Mouse (Mus musculus) spleen, adult 2 months (tissue): Measurements from ENCODE around the gene Rrnad1. TPM values are rescaled to one million over a fixed set of nuclear protein-coding genes. Genes with fewer than 3 reads are reported as not detected.
A peak's percentile ranks its signal among the peaks of the same experiment; 100 is the strongest.

Experiments used
- DNase-seq, 2 experiments: peaks; one replicate each; pipeline versions ENCODE4 v3.0.0 to v3.0.0-alpha.2; 2012 to 2021; ENCODE audit warnings: low spot score in 2 of 2, low read depth in 1 of 2
- H3K27ac ChIP-seq: fragments of 200-500 bp; 2 replicates; pipeline ENCODE4 v1.5.1; 2012; ENCODE audit warnings: low read length, inconsistent platforms; ENCODE audit not compliant: insufficient read depth
- H3K27me3 ChIP-seq: fragments of 200-500 bp; 2 replicates; pipeline ENCODE4 v1.6.1; 2012; ENCODE audit warnings: mild to moderate bottlenecking, moderate library complexity, low read length, inconsistent platforms; ENCODE audit not compliant: control insufficient read depth, insufficient read depth
- H3K36me3 ChIP-seq: fragments of 200-500 bp; 2 replicates; pipeline ENCODE4 v1.6.1; 2012; ENCODE audit warnings: mild to moderate bottlenecking, low read length, inconsistent platforms; ENCODE audit not compliant: control insufficient read depth, insufficient read depth
- H3K4me1 ChIP-seq: fragments of 200-500 bp; 2 replicates; pipeline ENCODE4 v1.6.1; 2011; ENCODE audit warnings: inconsistent platforms; ENCODE audit not compliant: control insufficient read depth, insufficient read depth, insufficient read length
- H3K4me3 ChIP-seq: fragments of 200-500 bp; 2 replicates; pipeline ENCODE4 v1.5.1; 2011; ENCODE audit warnings: mild to moderate bottlenecking, inconsistent platforms; ENCODE audit not compliant: insufficient read depth, insufficient read length; ENCODE audit errors: extremely low read depth
- CTCF ChIP-seq: fragments of 200-500 bp; IDR thresholded peaks from 2 replicates; pipeline ENCODE4 v1.5.1; 2011; ENCODE audit warnings: mild to moderate bottlenecking, inconsistent platforms; ENCODE audit not compliant: insufficient read depth, insufficient read length, insufficient replicate concordance; ENCODE audit errors: extremely low read depth
- POLR2A ChIP-seq: fragments of 200-500 bp; IDR thresholded peaks from 2 replicates; pipeline ENCODE4 v1.6.1; 2011; ENCODE audit warnings: low read depth, low read length, inconsistent platforms
- WGBS: fragments of 180-500 bp; shearing (Covaris S2); methylation state at CpG from one replicate; pipeline ENCODE4 v1.1.7; 2018; 5-methylcytosine and 5-hydroxymethylcytosine counted together
- polyA plus RNA-seq: library from polyadenylated mRNA; depleted of rRNA; stranded (reverse); fragments of >200 nt; gene quantifications from 2 replicates; pipeline ENCODE4 v1.2.3, GENCODE M21; 2012; rRNA removed

The Rrnad1 gene
- polyA plus RNA-seq, result 35.6 and 36.7 TPM in 2 replicates

- WGBS, result under 1% methylated on average over 73 of the region's 78 CpGs
These were observed at the start of gene Rrnad1, which contains the start of gene Isg20l2 for GRCm38 (mm10) chr3:87930078-87930795. Gene Rrnad1 (minus strand): TSS chr3:87930717. Gene Isg20l2 (plus strand): TSS chr3:87930314.

GRCm38 (mm10) chr3:87980085-87980484 lies 49.6 kb upstream of the Rrnad1 start:
- no peak overlapping the region for H3K4me3 ChIP-seq
- H3K27me3 ChIP-seq, result no peaks in the 10 kb centered on the region
- no peak overlapping the region for H3K27ac ChIP-seq
- WGBS, result 88% methylated on average over 3 of the region's 3 CpGs
- peaks cover 16% of the 10 kb centered on the region; the same call in 1 of the 2 replicates for H3K4me1 ChIP-seq
- TF ChIP-seq CTCF (no peak), POLR2A (no peak)
- DNase-seq, result no peak
- no peaks in the 10 kb centered on the region for H3K36me3 ChIP-seq

More at GRCm38 (mm10) chr3:87930078-87930795, at the start of gene Rrnad1, which contains the start of gene Isg20l2:
- Histone ChIP-seq H3K4me1 (peaks cover 6% of the 10 kb centered on the region; the same call in 1 of the 2 replicates), H3K27me3 (no peaks in the 10 kb centered on the region), H3K4me3 (peak within 1 kb of the TSS; percentile 93), H3K27ac (peak within 1 kb of the TSS; percentile 71), H3K36me3 (peaks cover 21% of the 10 kb centered on the region)
- DNase-seq, result peak; percentile 92 to 97
- TF ChIP-seq POLR2A (peak; percentile 26; the same call in 1 of the 2 replicates), CTCF (peak; percentile 71; the same call in 1 of the 2 replicates)

GRCm38 (mm10) chr3:87979493-87979892 lies 49.0 kb upstream of the Rrnad1 start:
- Histone ChIP-seq H3K36me3 (no peaks in the 10 kb centered on the region), H3K27me3 (no peaks in the 10 kb centered on the region), H3K4me3 (no peak overlapping the region), H3K4me1 (peaks cover 16% of the 10 kb centered on the region; the same call in 1 of the 2 replicates), H3K27ac (no peak overlapping the region)
- TF ChIP-seq CTCF (no peak), POLR2A (no peak)
- no peak for DNase-seq
- 95% methylated on average over 5 of the region's 5 CpGs for WGBS

DNA sequence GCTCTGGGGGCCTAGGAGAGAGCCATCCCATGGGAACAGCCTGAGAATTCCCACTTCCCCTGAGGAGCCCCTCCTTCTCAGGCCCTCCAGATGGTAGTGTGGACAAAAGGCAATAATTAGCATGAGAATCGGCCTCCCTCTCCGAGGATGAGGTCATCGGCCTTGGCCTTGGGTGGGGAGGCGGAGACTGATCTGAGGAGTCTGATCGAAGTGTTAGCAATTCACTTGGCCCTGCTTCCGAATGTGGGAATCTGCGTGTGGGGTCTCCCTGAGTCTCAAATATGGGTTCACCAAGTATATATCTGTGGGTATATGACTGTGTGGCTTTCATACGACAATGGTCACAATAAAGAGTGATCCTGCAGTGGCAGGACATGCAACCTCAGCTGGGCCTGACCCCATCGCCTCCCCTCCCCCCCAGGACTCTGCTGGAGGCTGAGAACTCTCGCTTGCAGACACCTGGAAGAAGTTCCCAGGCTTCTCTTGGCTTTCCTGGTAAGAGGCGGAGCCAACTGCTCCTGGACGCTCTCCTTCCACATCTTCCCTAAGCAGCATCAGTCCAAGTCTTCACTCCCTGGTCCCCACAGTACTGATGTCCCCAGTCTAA lies 44.0 kb upstream of the Rrnad1 start:
- H3K36me3 ChIP-seq, result no peaks in the 10 kb centered on the region
- no peak overlapping the region for H3K27ac ChIP-seq
- no peak for TF ChIP-seq CTCF
- TF ChIP-seq POLR2A, result no peak
- WGBS, result 87% methylated on average over 12 of the region's 12 CpGs
- H3K4me1 ChIP-seq, result peaks cover 9% of the 10 kb centered on the region
- peaks cover 16% of the 10 kb centered on the region for H3K27me3 ChIP-seq
- DNase-seq, result no peak
- no peak overlapping the region for H3K4me3 ChIP-seq

DNA sequence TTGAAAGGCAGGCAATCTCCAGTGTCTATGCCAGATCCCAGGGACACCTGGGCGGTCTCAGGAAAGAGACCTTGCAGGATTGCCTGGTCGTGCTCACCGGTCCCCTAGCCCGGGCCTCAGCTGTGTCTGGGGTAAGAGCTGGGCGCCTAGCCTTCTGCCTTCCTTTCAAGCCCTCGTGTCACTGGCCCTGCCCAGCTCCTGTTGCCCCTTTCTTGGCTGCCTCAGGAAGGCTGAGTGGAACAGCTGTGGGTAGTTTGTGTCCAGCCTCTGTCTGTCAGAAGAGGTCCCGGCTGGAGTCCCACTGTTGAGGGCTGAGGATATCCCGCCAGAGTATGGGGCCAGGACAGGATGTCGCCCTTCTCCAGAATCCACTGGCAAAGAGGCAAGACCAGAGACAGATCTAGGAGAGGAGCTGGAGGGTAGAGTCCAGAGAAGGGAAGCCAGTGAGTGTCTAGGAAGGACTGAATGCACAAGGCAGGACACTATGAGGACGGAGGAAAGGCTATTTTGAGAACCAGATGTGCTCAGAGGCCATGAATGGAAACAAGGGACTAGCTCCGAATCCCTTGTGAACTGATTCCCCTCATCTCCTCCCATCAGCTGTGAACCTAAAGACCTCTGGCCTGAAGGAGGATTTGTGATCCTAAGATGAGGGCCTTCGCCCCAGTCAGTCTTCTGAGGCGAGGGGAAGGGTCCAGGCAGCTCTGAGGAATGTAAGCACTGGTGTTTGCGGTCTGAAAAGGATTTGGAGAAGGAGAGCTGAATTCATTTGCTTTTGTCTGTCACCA lies 43.3 kb upstream of the Rrnad1 start:
- peaks cover 16% of the 10 kb centered on the region for H3K27me3 ChIP-seq
- TF ChIP-seq CTCF (no peak), POLR2A (no peak)
- DNase-seq, result no peak
- peaks cover 9% of the 10 kb centered on the region for H3K4me1 ChIP-seq
- WGBS, result 88% methylated on average over 14 of the region's 14 CpGs
- H3K4me3 ChIP-seq, result no peak overlapping the region
- no peaks in the 10 kb centered on the region for H3K36me3 ChIP-seq
- no peak overlapping the region for H3K27ac ChIP-seq

- DNase-seq, result no peak
- no peak for TF ChIP-seq POLR2A
- no peak for TF ChIP-seq CTCF
- Histone ChIP-seq H3K4me1 (peaks cover 9% of the 10 kb centered on the region), H3K4me3 (no peak overlapping the region), H3K27me3 (peaks cover 16% of the 10 kb centered on the region), H3K36me3 (no peaks in the 10 kb centered on the region), H3K27ac (no peak overlapping the region)
- WGBS, result 78% methylated on average over 5 of the region's 5 CpGs
These were observed 42.3 kb upstream of the Rrnad1 start for GRCm38 (mm10) chr3:87972776-87973175.
